Mouse (Mus musculus) forebrain, embryonic 11.5 days (tissue): ENCODE results near the gene Ms4a18. TPM values are rescaled to one million over a fixed set of nuclear protein-coding genes. Genes with fewer than 3 reads are reported as not detected.

Source experiments
- ATAC-seq: fragments of 200-750 bp; cut with Nextera tagmentation; replicated peaks from 2 replicates; pipeline ENCODE4 v1.8.0; 2017; ENCODE audit warnings: moderate TSS enrichment; ENCODE audit not compliant: low FRiP score
- DNase-seq: peaks from one replicate; pipeline ENCODE4 v3.0.0-alpha.2; 2017; ENCODE audit warnings: low spot score
- H3K27ac ChIP-seq: fragments of 300-500 bp; sonication (generic); 2 replicates; pipeline ENCODE4 v1.5.1; 2014; ENCODE audit warnings: low read depth, low read length
- H3K27me3 ChIP-seq: fragments of 300-500 bp; sonication (generic); 2 replicates; pipeline ENCODE4 v1.6.1; 2014; ENCODE audit warnings: mild to moderate bottlenecking, low read length, mixed read lengths; ENCODE audit not compliant: control insufficient read depth, insufficient read depth
- H3K36me3 ChIP-seq: fragments of 300-500 bp; sonication (generic); 2 replicates; pipeline ENCODE4 v1.6.1; 2014; ENCODE audit warnings: mild to moderate bottlenecking, low read length, moderate library complexity, mixed read lengths; ENCODE audit not compliant: control insufficient read depth, insufficient read depth
- H3K4me1 ChIP-seq: fragments of 300-500 bp; sonication (generic); replicated peaks from 2 replicates; pipeline ENCODE4 v1.6.1; 2014; ENCODE audit warnings: low read length, mixed read lengths; ENCODE audit not compliant: control insufficient read depth, insufficient read depth
- H3K4me2 ChIP-seq: fragments of 300-500 bp; sonication (generic); 2 replicates; pipeline ENCODE4 v1.6.1; 2014; ENCODE audit warnings: low read depth, mild to moderate bottlenecking, low read length, moderate library complexity, mixed read lengths; ENCODE audit not compliant: severe bottlenecking
- H3K4me3 ChIP-seq: fragments of 300-500 bp; sonication (generic); 2 replicates; pipeline ENCODE4 v1.5.1; 2014; ENCODE audit warnings: low read depth, low read length
- H3K9ac ChIP-seq: fragments of 300-500 bp; sonication (generic); 2 replicates; pipeline ENCODE4 v1.6.1; 2014; ENCODE audit warnings: low read length
- H3K9me3 ChIP-seq: fragments of 300-500 bp; sonication (generic); 2 replicates; pipeline ENCODE4 v1.6.1; 2016; ENCODE audit warnings: low read length, mixed read lengths; ENCODE audit not compliant: control insufficient read depth
- WGBS: fragments of 180-500 bp; shearing (Covaris S2); extraction: QIAGEN DNeasy Blood & Tissue Kit; methylation state at CpG from one replicate; pipeline ENCODE4 v1.1.7; 2014; 5-methylcytosine and 5-hydroxymethylcytosine counted together
- polyA plus RNA-seq: library from polyadenylated mRNA; unstranded; fragments of >200 nt; fragmentation: Nextera tagmentation; extraction: Ambion mirVana; gene quantifications from 2 replicates; pipeline ENCODE4 v1.2.1, GENCODE M21; 2014

Gene Ms4a18
- polyA plus RNA-seq, 1 experiment from 2014 or later = not detected

GRCm38 (mm10) chr19:10993150-10993549 is 24.7 kb downstream of the Ms4a18 start, which contains the start of gene Ms4a15:
TSS of gene Ms4a15 (minus strand) at chr19:10993250.
- Histone ChIP-seq H3K27me3 (no peaks in the 10 kb centered on the region), H3K27ac (no peak within 1 kb of the TSS), H3K36me3 (no peaks in the 10 kb centered on the region), H3K9ac (no peak within 1 kb of the TSS), H3K4me3 (no peak within 1 kb of the TSS), H3K4me1 (no peaks in the 10 kb centered on the region), H3K9me3 (no peaks in the 10 kb centered on the region), H3K4me2 (no peak within 1 kb of the TSS)
- ATAC-seq (no peak), DNase-seq (no peak)
- WGBS = 85% methylated on average over 7 of the region's 7 CpGs

- DNase-seq (no peak), ATAC-seq (no peak)
- H3K27me3 ChIP-seq = no peaks in the 10 kb centered on the region
- no peak overlapping the region for H3K4me3 ChIP-seq
- no peak overlapping the region for H3K4me2 ChIP-seq
- no peaks in the 10 kb centered on the region for H3K4me1 ChIP-seq
- no peak overlapping the region for H3K9ac ChIP-seq
- no peak overlapping the region for H3K27ac ChIP-seq
- H3K36me3 ChIP-seq = no peaks in the 10 kb centered on the region
- H3K9me3 ChIP-seq = no peaks in the 10 kb centered on the region
These were observed 25.9 kb downstream of the Ms4a18 start for GRCm38 (mm10) chr19:10991911-10992310.

GRCm38 (mm10) chr19:10990751-10991150 is 27.1 kb downstream of the Ms4a18 start:
- H3K4me1 ChIP-seq = no peaks in the 10 kb centered on the region
- H3K4me2 ChIP-seq = no peak overlapping the region
- no peak overlapping the region for H3K27ac ChIP-seq
- no peaks in the 10 kb centered on the region for H3K27me3 ChIP-seq
- no peaks in the 10 kb centered on the region for H3K9me3 ChIP-seq
- no peak for DNase-seq
- no peak overlapping the region for H3K4me3 ChIP-seq
- no peaks in the 10 kb centered on the region for H3K36me3 ChIP-seq
- H3K9ac ChIP-seq = no peak overlapping the region
- WGBS = 65% methylated on average over 1 of the region's 1 CpGs
- ATAC-seq = no peak

GRCm38 (mm10) chr19:10988563-10988962 is 29.3 kb downstream of the Ms4a18 start:
- ATAC-seq = no peak
- Histone ChIP-seq H3K9ac (no peak overlapping the region), H3K4me1 (no peaks in the 10 kb centered on the region), H3K27me3 (no peaks in the 10 kb centered on the region), H3K4me2 (no peak overlapping the region), H3K9me3 (no peaks in the 10 kb centered on the region), H3K27ac (no peak overlapping the region), H3K36me3 (no peaks in the 10 kb centered on the region), H3K4me3 (no peak overlapping the region)
- 92% methylated on average over 1 of the region's 1 CpGs for WGBS
- no peak for DNase-seq

- no peaks in the 10 kb centered on the region for H3K9me3 ChIP-seq
- WGBS = 95% methylated on average over 4 of the region's 4 CpGs
- ATAC-seq (no peak), DNase-seq (no peak)
- H3K4me3 ChIP-seq = no peak overlapping the region
- H3K9ac ChIP-seq = no peak overlapping the region
- no peaks in the 10 kb centered on the region for H3K4me1 ChIP-seq
- no peak overlapping the region for H3K4me2 ChIP-seq
- H3K36me3 ChIP-seq = no peaks in the 10 kb centered on the region
- H3K27ac ChIP-seq = no peak overlapping the region
- H3K27me3 ChIP-seq = no peaks in the 10 kb centered on the region
These were observed 31.9 kb downstream of the Ms4a18 start for GRCm38 (mm10) chr19:10985889-10986288.

- Histone ChIP-seq H3K27ac (no peak overlapping the region), H3K9me3 (no peaks in the 10 kb centered on the region), H3K4me1 (no peaks in the 10 kb centered on the region), H3K27me3 (no peaks in the 10 kb centered on the region), H3K9ac (no peak overlapping the region), H3K4me3 (no peak overlapping the region), H3K36me3 (no peaks in the 10 kb centered on the region), H3K4me2 (no peak overlapping the region)
- DNase-seq (no peak), ATAC-seq (no peak)
- 81% methylated on average over 13 of the region's 13 CpGs for WGBS
These were observed 33.3 kb downstream of the Ms4a18 start for GRCm38 (mm10) chr19:10984551-10984950.

GRCm38 (mm10) chr19:10983146-10983545 is 34.7 kb downstream of the Ms4a18 start:
- no peak overlapping the region for H3K9ac ChIP-seq
- H3K27ac ChIP-seq = no peak overlapping the region
- H3K27me3 ChIP-seq = no peaks in the 10 kb centered on the region
- H3K4me1 ChIP-seq = no peaks in the 10 kb centered on the region
- H3K4me3 ChIP-seq = no peak overlapping the region
- ATAC-seq (no peak), DNase-seq (peak; percentile 70)
- WGBS = 20% methylated on average over 14 of the region's 14 CpGs
- no peaks in the 10 kb centered on the region for H3K36me3 ChIP-seq
- peak overlapping the region; percentile 8; the same call in 1 of the 2 replicates for H3K4me2 ChIP-seq
- no peaks in the 10 kb centered on the region for H3K9me3 ChIP-seq

GRCm38 (mm10) chr19:10980210-10980609 is 37.6 kb downstream of the Ms4a18 start:
- DNase-seq (no peak), ATAC-seq (0 out of 2 replicates have a peak, but pooled peaks have one; percentile 19)
- Histone ChIP-seq H3K27ac (no peak overlapping the region), H3K9me3 (no peaks in the 10 kb centered on the region), H3K9ac (no peak overlapping the region), H3K4me2 (no peak overlapping the region), H3K27me3 (no peaks in the 10 kb centered on the region), H3K4me3 (no peak overlapping the region), H3K36me3 (no peaks in the 10 kb centered on the region), H3K4me1 (no peaks in the 10 kb centered on the region)
- WGBS = 86% methylated on average over 5 of the region's 5 CpGs
